Mouse (Mus musculus): Measurements from ENCODE around the gene Icam4. TPM values are rescaled to one million over a fixed set of nuclear protein-coding genes. Genes with fewer than 3 reads are reported as not detected.
"Not testable (repeated sequence)": the region's sequence is repeated elsewhere in the genome, so short reads cannot be mapped to it uniquely, and the experiment has no call there.

Gene Icam4
- 1 to 10 TPM in 1 of 2 experiments, under 1 TPM in 1; 0.98 to 1.7 TPM for total RNA-seq (2021)
- long read RNA-seq, experiment 1, partial matches to known transcripts = 0 of 1 reads
- long read RNA-seq, experiment 1, other reads (novel, unspliced or antisense) = 0 of 1 reads
- long read RNA-seq, experiment 2, partial matches to known transcripts = 0 of 2 reads
- long read RNA-seq, experiment 2, other reads (novel, unspliced or antisense) = 0 of 2 reads

DNA sequence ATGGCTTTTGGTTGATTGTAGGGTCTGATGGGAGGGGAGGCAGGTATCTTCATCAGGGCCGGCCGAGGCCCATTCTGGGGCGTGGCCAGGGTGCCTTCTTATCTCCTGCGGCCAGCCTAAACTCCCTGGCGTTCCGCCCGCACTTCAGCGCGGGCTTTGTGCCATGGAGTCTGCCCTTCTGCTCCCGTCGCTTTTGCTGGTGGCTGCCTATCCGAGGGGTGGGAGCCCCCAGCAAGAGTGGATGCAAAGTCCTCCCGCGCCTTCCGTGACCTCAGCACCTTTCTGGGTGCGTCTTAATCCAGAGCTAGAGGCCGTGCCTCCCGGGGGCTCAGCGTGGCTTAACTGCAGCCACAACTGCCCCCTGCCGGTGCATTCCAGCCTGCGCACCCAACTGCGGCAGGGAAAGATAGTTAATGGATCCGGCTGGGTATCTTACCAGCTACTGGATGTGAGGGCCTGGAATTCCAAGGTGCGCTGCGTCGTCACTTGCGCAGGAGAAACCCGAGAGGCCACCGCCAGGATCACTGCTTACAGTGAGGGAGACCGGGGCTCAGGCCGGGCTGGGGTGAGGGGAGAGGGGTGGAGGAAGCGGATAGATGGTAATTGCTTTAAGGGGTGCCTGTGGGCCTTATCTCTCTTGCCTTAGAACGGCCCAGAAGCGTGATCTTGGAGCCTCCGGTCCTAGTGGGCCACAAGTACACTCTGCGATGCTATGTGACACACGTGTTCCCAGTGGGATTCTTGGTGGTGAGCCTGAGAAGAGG, at the start of gene Icam4:
Gene Icam4, plus strand, starts transcription at position 83 of the 764 bp plus-strand sequence.
- DNase-seq (ENCODE audit: low spot score in 2 of 2) = peak; percentile 76 to 81

DNA sequence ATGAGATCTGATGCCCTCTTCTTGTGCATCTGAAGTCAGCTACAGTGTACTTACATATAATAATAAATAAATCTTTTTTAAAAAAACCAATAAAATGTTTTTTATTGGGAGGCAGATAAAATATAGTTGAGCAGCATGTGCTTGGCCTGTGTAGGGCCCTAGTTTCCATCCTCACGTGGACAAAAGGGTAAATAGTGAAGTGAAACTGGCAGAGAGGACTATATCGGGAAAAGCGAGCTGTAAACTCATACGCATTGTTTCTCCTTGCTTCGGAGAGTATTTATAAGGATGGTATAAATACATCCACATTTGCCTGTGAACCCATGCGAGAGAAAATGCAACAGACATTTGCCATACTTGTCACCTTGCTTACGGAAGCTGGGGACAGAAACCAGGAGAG, 49.4 kb upstream of the Icam4 start:
- DNase-seq (ENCODE audit: low spot score in 2 of 2) = no peak

DNA sequence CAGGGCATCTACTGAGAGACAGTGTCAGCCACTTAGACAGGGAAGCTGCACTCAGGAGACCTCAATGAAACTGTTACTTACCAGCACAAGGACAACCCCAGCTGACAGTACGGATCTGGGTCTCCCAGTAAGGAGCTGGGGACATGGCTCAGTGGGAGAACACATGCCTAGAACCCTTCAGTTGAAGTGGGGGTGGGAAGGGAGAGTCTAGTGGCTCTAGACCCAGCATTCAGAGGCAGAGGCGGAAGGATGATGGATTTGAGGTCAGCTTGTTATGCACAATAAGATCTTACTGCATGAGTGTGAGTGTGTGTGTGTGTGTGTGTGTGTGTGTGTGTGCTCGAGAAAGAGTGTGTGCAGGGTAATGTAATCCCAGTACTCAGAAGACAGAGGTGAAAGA, 47.0 kb upstream of the Icam4 start:
- no peak for DNase-seq (ENCODE audit: low spot score in 2 of 2)

DNA sequence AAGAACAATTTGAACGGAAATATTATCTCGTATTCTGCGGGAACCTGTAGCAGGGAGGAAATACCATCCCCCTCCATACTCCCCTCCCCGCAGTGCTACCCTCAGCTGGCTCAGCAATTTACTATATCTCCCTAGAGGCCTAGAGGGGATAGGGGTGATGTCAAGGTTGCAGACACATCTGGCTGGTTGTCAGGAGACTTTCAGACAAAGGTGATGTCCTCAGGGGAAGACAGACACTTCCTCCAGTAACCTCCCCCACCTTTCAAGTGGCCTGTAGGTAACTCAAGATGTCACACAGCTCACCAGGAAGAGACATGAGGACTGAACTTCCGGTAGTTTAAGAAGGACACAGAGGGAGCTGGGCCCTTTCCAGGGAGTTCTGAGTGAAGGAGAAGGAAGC, 46.0 kb upstream of the Icam4 start:
- no peak for DNase-seq (ENCODE audit: low spot score in 2 of 2)

GRCm38 (mm10) chr9:20986952-20987686, 42.1 kb upstream of the Icam4 start:
- no peak for DNase-seq (ENCODE audit: low spot score in 2 of 2)

- DNase-seq (ENCODE audit: low spot score in 2 of 2) = no peak
Observed at GRCm38 (mm10) chr9:20987953-20988352, 41.2 kb upstream of the Icam4 start.

GRCm38 (mm10) chr9:20990861-20991260, 38.3 kb upstream of the Icam4 start:
- no peak for DNase-seq (ENCODE audit: low spot score in 2 of 2)

DNA sequence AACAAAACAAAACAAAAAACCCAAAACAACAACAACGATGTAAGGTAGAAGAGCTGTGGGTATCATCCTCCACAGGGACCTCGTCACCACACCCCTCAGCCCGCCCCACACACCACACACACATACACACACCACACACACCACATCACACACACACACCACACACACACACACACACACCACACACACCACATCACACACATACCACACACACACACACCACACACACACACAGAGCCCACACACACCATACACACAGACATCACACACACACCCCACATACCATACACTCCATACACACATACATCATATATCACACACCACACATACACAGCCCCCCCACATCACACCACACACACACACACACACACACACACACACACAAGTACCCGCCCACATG, 37.6 kb upstream of the Icam4 start:
- no peak for DNase-seq (ENCODE audit: low spot score in 2 of 2)

DNA sequence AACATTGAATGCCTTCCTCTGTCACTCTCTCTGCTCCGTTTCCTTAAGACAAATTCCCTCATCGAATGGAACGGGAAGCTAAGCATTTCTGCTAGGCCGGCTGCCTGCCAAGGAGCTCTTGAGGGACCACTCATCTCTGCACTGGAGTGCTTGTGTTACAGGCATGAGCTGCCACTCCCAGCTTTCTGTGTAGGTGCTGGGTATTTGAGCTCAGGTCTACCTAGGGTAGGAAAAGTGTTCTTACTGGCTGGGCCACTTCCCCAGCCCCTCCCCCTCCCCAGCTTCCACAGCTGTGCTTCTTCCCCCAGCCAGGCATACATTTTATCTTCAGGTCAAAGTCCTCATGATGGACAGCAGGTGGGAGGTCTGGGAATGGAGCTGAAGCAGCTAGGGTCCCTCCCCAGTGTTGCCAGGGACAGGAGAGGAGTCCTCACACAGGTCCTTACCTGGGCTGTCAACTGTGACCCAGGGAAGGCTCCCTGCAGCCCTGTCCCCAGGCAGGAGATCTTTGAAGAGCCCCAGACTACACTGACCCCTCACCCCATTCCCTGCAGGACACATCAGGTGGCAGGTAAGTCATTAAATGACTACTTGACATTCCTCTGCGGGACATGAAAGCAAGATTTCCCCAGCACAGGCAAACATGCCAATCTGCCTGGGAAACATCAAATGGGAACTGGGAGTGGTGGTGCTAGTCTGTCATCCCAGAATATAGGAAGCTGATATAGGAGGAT, 35.8 kb upstream of the Icam4 start:
- DNase-seq (ENCODE audit: low spot score in 2 of 2) = no peak

DNA sequence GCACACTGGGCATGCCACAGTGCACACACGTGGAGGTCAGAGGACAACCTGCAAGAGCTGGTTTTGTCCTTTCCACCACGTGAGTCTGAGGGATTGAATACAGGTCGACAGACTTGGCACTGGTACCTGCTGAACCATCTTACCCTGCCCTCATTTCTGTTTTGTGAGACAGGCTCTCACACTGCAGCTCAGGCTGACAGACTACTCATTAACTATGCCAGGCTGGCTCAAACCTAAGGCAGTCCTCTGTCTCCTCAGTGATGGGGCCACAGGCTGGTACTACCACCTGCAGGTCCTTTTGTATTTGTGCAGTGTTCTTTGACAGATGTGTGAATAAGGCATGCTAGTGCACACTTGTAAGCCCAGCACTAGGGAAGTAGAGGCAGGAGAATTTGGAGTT, 34.1 kb upstream of the Icam4 start:
- DNase-seq (ENCODE audit: low spot score in 2 of 2) = no peak

- DNase-seq (ENCODE audit: low spot score in 2 of 2) = no peak
Observed at GRCm38 (mm10) chr9:20997065-20997464, 32.1 kb upstream of the Icam4 start.

DNA sequence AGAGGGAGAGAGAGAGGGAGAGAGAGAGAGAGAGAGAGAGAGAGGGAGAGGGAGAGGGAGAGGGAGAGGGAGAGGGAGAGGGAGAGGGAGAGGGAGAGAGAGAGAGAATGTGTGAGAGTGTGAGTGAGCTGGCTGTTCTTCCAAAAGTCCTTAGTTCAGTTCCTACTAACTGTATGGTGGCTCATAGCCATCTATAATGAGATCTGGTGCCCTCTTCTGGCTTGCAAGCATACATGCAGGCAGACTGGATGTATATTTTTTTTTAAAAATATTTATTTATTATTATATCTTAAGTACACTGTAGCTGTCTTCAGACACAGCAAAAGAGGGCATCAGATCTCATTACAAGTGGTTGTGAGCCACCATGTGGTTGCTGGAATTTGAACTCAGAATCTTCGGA, 30.8 kb upstream of the Icam4 start:
- not testable (repeated sequence) for DNase-seq (ENCODE audit: low spot score in 2 of 2)

- no peak for DNase-seq (ENCODE audit: low spot score in 2 of 2)
Observed at GRCm38 (mm10) chr9:21000811-21001210, 28.4 kb upstream of the Icam4 start.

DNA sequence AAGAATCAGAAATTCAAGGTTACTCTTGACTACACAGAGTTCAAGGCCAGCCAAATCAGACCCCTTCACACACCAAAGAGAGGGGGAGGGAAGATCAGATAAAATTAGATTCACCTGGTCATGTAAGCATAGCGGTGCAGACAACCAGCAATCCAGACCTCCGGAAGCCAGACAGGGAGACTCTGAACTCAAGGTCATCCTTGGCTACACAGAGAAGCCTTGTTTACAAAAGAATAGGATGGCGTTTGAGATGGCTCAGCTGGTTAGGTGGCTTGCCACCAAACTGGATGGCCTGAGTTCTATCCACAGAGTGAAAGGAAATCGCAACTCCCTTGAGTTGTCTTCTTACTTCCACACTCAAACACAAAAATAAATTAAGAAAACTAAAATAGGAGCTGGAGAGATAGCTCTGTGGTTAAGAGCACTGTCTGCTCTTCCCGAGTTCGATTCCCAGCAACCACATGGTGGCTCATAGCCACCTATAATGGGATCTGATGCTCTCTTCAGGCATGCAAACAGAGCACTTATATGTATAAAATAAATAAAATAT, 27.4 kb upstream of the Icam4 start:
- DNase-seq (ENCODE audit: low spot score in 2 of 2) = no peak

DNA sequence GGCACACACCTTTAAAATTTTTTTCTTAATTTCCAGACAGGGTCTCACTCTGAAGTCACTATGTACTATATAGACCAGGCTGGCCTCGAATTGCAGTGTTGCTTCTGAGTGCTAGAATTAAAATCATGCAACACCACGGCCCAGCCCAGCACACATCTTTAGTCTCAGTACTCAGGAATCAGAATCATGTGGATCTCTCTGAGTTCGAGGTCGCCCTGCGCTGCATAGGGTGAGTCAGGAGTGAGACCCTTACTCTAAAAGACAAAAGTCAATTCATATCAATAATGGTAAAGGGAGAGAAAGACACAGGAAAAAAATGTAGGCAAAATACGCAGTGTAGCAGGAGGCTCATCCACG, 26.9 kb upstream of the Icam4 start:
- no peak for DNase-seq (ENCODE audit: low spot score in 2 of 2)

GRCm38 (mm10) chr9:21002627-21003551, 26.3 kb upstream of the Icam4 start, which contains the start of gene Mrpl4:
Mrpl4 (plus strand) TSS chr9:21002738.
- DNase-seq (ENCODE audit: low spot score in 2 of 2) = peak; percentile 93 to 94

- no peak for DNase-seq (ENCODE audit: low spot score in 2 of 2)
Observed at GRCm38 (mm10) chr9:21007313-21007952, 21.7 kb upstream of the Icam4 start.

DNA sequence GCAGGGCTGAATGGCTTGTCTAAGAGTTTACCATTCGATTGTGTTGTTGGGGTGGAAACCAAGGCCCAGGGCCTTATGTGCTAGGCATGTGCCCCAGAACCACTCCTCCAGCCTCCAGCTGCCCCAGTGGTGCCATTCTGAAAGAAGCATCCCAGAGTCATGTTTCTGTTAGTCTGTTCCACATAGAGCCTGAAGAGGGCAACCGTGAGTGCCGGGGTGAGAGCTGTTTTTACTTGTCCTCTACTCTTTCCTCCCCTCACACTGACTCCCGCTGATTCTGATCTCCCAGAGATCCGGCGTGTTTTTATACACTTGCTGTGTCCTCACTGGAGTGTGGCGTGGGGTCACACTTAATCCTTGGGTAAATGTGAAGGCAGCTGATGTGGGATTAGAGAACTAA, 21.2 kb upstream of the Icam4 start:
- no peak for DNase-seq (ENCODE audit: low spot score in 2 of 2)

DNA sequence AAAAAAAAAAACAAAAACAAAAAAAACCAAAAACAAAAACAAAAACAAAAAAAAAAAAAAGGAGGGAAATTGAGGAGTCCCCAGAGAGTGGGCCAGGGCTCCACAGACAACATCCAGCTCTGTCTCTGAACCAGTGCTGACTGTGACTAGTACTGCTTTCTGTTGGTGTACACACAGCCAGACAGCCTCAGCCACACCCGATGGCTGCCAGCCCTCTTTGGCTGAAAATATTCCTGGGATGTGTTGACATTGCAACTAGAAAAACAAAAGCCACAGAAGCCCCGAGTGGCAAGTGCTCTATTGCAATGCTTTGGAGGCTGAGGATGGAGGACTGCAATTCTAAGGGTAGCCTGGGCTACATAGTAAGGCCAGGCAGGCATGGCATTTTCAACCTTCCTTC, 18.8 kb upstream of the Icam4 start:
- no peak for DNase-seq (ENCODE audit: low spot score in 2 of 2)
